Mouse (Mus musculus) olfactory bulb, adult 2 months (tissue): ENCODE results near the gene Kcnk10. TPM values are rescaled to one million over a fixed set of nuclear protein-coding genes. Genes with fewer than 3 reads are reported as not detected.

ENCODE experiments used
- H3K27ac ChIP-seq: fragments of 200-500 bp; 2 replicates; pipeline ENCODE4 v1.5.1; 2012; ENCODE audit warnings: low read depth, low read length; ENCODE audit not compliant: insufficient read depth
- H3K4me1 ChIP-seq: fragments of 200-500 bp; 2 replicates; pipeline ENCODE4 v1.6.1; 2012; ENCODE audit warnings: low read length; ENCODE audit not compliant: control insufficient read depth, insufficient read depth
- H3K4me3 ChIP-seq: fragments of 200-500 bp; 2 replicates; pipeline ENCODE4 v1.5.1; 2012; ENCODE audit warnings: mild to moderate bottlenecking, low read depth, low read length, moderate library complexity; ENCODE audit not compliant: insufficient read depth
- CTCF ChIP-seq: fragments of 200-500 bp; IDR thresholded peaks from 2 replicates; pipeline ENCODE4 v1.5.1; 2012; ENCODE audit warnings: low read depth, mild to moderate bottlenecking, low read length, moderate library complexity; ENCODE audit not compliant: insufficient read depth
- POLR2A ChIP-seq: fragments of 200-500 bp; IDR thresholded peaks from 2 replicates; pipeline ENCODE4 v1.6.1; 2012; ENCODE audit warnings: mild to moderate bottlenecking, low read depth, low read length, moderate library complexity; ENCODE audit not compliant: insufficient read depth
- WGBS: fragments of 180-500 bp; shearing (Covaris S2); methylation state at CpG from one replicate; pipeline ENCODE4 v1.1.7; 2018; 5-methylcytosine and 5-hydroxymethylcytosine counted together
- polyA plus RNA-seq: library from polyadenylated mRNA; stranded (reverse); fragments of >200 nt; gene quantifications from 2 replicates; pipeline ENCODE4 v1.2.4, GENCODE M21; 2012; ENCODE audit warnings: low replicate concordance; ENCODE audit not compliant: missing spikeins, insufficient read depth, insufficient read length

The Kcnk10 gene
- polyA plus RNA-seq, 1 experiment = 50.8 TPM

- Histone ChIP-seq H3K27ac (no peak overlapping the region), H3K4me1 (no peaks in the 10 kb centered on the region), H3K4me3 (no peak overlapping the region)
- WGBS = 78% methylated on average over 4 of the region's 4 CpGs
- no peak for TF ChIP-seq POLR2A
- no peak for TF ChIP-seq CTCF
Measured at GRCm38 (mm10) chr12:98406076-98406475, 172.0 kb downstream of the Kcnk10 start.

- Histone ChIP-seq H3K4me1 (no peaks in the 10 kb centered on the region), H3K4me3 (no peak overlapping the region), H3K27ac (no peak overlapping the region)
- TF ChIP-seq POLR2A (no peak), CTCF (no peak)
- WGBS = 53% methylated on average over 4 of the region's 4 CpGs
Measured at GRCm38 (mm10) chr12:98396586-98396985, 181.5 kb downstream of the Kcnk10 start.

GRCm38 (mm10) chr12:98394115-98394514 is 184.0 kb downstream of the Kcnk10 start:
- TF ChIP-seq POLR2A (no peak), CTCF (no peak)
- no peak overlapping the region for H3K4me3 ChIP-seq
- over 99% methylated on average over 5 of the region's 5 CpGs for WGBS
- H3K27ac ChIP-seq = no peak overlapping the region
- H3K4me1 ChIP-seq = no peaks in the 10 kb centered on the region

- TF ChIP-seq CTCF = no peak
- TF ChIP-seq POLR2A = no peak
- Histone ChIP-seq H3K4me3 (no peak overlapping the region), H3K27ac (no peak overlapping the region), H3K4me1 (no peaks in the 10 kb centered on the region)
- WGBS = 90% methylated on average over 5 of the region's 5 CpGs
Measured at GRCm38 (mm10) chr12:98391347-98391746, 186.8 kb downstream of the Kcnk10 start.

GRCm38 (mm10) chr12:98389618-98390017 is 188.5 kb downstream of the Kcnk10 start:
- H3K27ac ChIP-seq = no peak overlapping the region
- no peaks in the 10 kb centered on the region for H3K4me1 ChIP-seq
- TF ChIP-seq POLR2A = no peak
- TF ChIP-seq CTCF = no peak
- H3K4me3 ChIP-seq = no peak overlapping the region
- WGBS = 88% methylated on average over 4 of the region's 4 CpGs

Other genes starting within 250 kb of the Kcnk10 start
- not detected in 2 replicates for gene Spata7, start 49.8 kb upstream of the Kcnk10 start, polyA plus RNA-seq
- not detected in 2 replicates for gene Ptpn21, start 159.1 kb upstream of the Kcnk10 start, polyA plus RNA-seq
- gene Zc3h14, start 168.7 kb upstream of the Kcnk10 start, polyA plus RNA-seq = not detected in 2 replicates